Mouse (Mus musculus): ENCODE data around the gene Pou4f1.

The Pou4f1 gene

GRCm38 (mm10) chr14:104453824-104454223 lies 14.0 kb downstream of the Pou4f1 start:
- DNase-seq, result no peak

DNA sequence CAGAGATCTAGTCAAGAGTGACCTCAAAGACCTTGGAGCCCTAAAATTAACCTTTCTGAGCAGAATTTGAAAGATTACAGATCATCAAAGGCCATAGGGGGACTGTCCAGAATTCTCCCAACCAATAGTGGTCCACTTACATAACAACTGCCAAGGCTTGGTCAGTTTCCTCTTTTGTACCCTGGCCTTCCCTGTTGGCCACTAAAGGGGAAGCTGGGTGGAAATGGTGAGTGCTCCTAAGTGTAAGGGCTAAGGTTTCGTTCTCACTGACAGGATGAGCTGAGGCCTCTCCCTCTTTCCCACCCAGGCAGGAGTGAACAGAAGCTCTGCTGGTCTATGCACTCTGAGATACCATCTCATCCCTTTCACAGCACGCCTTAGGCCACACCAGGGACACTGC lies 33.5 kb downstream of the Pou4f1 start:
- DNase-seq, result no peak

DNA sequence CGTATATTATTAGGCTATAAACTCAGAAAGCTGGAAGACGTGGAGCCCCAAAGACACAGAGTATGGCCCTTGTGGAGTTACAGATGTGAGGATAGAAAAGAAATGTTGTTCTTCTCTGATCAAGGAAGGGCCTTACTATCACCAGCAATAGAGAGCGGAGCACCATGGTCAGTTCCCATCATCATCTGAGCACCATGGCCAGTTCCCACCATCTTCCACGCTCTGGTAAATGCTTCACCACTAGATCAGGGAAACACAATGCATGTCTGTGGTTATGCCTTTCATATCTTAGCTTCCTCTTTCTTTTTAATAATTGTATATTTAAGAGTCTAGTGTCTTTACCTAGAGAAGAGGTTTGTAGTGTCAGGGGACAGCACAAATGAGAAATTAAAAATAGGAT lies 37.0 kb downstream of the Pou4f1 start:
- no peak for DNase-seq

DNA sequence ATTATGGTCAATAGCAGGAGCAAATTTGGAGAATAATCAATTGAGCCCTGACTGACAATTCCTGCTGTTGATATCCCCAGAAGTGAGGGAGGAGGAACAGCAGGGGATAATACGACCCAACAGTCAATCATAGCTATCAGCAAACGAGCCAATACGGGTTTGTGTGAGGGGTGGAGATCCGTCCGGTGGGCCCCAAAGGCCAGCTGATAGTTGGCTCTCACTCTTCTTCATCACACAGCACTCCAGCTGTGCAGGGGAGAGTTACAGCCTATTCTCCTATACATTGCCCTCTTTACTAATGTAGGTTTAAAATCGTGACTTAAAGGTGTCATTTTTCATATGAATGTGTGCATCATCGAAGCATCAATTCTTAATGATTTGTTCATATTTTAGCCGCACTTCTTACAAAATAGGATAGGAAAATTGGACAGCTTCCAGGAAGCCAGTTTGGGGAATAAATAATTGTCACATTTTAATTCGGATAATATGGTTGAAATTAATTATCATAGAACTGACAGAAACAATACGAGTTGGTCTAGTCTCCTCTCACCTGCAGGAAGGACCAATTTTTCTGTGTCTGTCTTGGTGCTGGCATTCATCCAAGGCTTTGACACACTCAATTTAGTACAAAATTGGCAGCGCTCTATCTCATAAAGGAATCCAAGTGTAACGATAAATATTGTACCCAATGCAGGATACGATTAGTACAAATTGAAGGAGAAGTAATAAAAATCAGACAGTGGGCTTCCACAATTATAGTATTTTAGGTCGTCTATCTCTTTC lies 43.9 kb downstream of the Pou4f1 start:
- no peak for DNase-seq

Data from layer of hippocampus, adult 9-11 months (tissue).